In the genomic region with DNA sequence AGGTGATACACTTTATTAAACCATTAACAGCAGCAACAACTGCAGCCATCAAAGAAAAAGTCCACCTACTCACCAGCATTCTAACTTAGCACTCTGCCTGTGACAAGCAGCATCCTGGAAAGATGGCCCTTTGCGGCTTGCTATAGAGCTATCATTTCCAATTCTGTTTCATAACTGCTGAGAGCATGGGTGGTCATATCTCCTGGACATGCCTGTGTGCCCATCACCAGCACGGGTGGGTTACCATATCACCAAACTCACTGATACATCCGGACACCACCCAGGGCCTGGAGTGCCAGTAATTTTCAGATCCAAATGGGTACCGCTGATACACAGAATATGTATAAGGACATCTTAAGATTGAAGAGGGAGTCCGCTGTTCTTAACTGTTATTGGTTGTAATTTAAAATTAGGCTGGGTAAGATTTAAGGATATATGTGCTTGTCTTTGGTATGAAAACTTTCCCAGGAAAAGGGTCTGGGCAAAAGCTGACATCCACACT, we compare ENCODE assay signal across 8 mouse cellular contexts. TPM values are rescaled to one million over a fixed set of nuclear protein-coding genes. Genes with fewer than 3 reads are reported as not detected.
DNase-seq lines count a peak whose midpoint lies in the region; ATAC-seq and TF ChIP-seq lines count a peak whose summit lies in the region.

No protein-coding gene starts in this region.

- no peaks in the 10 kb centered on the region for H3K36me3 ChIP-seq in heart, embryonic 15.5 days
- no peaks in the 10 kb centered on the region for H3K36me3 ChIP-seq in heart, embryonic 10.5 days
- H3K36me3 ChIP-seq in forebrain, embryonic 15.5 days, result no peaks in the 10 kb centered on the region
- H3K36me3 ChIP-seq in liver, embryonic 11.5 days (ENCODE audit: control insufficient read depth, insufficient read depth, low read length), result no peaks in the 10 kb centered on the region
- H3K36me3 ChIP-seq in heart, adult 2 months (ENCODE audit: control insufficient read depth, insufficient read depth, low read length), result no peaks in the 10 kb centered on the region

- no peaks in the 10 kb centered on the region for H3K27me3 ChIP-seq in heart, embryonic 15.5 days
- no peaks in the 10 kb centered on the region for H3K27me3 ChIP-seq in heart, embryonic 10.5 days (ENCODE audit: insufficient read depth, poor library complexity, severe bottlenecking)
- H3K27me3 ChIP-seq in forebrain, embryonic 15.5 days, result no peaks in the 10 kb centered on the region
- no peaks in the 10 kb centered on the region for H3K27me3 ChIP-seq in liver, embryonic 11.5 days (replicated peaks; ENCODE audit: control insufficient read depth, insufficient read depth, low read length)
- no peaks in the 10 kb centered on the region for H3K27me3 ChIP-seq in heart, adult 2 months (ENCODE audit: control insufficient read depth, insufficient read depth, low read length)

- no peak for ATAC-seq in heart, embryonic 15.5 days (replicated peaks; ENCODE audit: insufficient number of reproducible peaks, insufficient read depth, low FRiP score, low read depth)
- no peak for ATAC-seq in forebrain, embryonic 15.5 days (replicated peaks)
- ATAC-seq in liver, embryonic 11.5 days (replicated peaks; ENCODE audit: low FRiP score), result no peak

- DNase-seq in heart, embryonic 10.5 days (ENCODE audit: low spot score), result no peak
- DNase-seq in liver, embryonic 11.5 days (ENCODE audit: low spot score), result no peak
- no peak for DNase-seq in T-cell, adult 2 months (ENCODE audit: low spot score)
- DNase-seq in gastrocnemius, postnatal 4 days (ENCODE audit: low spot score in 2 of 2), result no peak
- DNase-seq in heart, adult 2 months, result no peak

- no peak overlapping the region for H3K9ac ChIP-seq in heart, embryonic 15.5 days
- H3K9ac ChIP-seq in forebrain, embryonic 15.5 days (replicated peaks), result peak overlapping the region; percentile 82
- no peak overlapping the region for H3K9ac ChIP-seq in liver, embryonic 11.5 days (ENCODE audit: low read depth, low read length)
- H3K9ac ChIP-seq in heart, adult 2 months (ENCODE audit: low read depth, low read length), result no peak overlapping the region

- H3K4me2 ChIP-seq in heart, embryonic 15.5 days, result peak overlapping the region; percentile 72
- H3K4me2 ChIP-seq in forebrain, embryonic 15.5 days (replicated peaks), result peak overlapping the region; percentile 62
- peak overlapping the region; percentile 45 for H3K4me2 ChIP-seq in liver, embryonic 11.5 days

- no peak for TF ChIP-seq CTCF in heart, adult 2 months (IDR thresholded peaks at IDR 0.05)

- intact Hi-C loops in heart, adult 2 months (cut with DNase I), result no loop called here

- H3K9me3 ChIP-seq in heart, embryonic 15.5 days (replicated peaks), result no peaks in the 10 kb centered on the region
- H3K9me3 ChIP-seq in heart, embryonic 10.5 days, result no peaks in the 10 kb centered on the region
- no peaks in the 10 kb centered on the region for H3K9me3 ChIP-seq in forebrain, embryonic 15.5 days
- no peaks in the 10 kb centered on the region for H3K9me3 ChIP-seq in liver, embryonic 11.5 days (ENCODE audit: control insufficient read depth, low read length)

- no peak for TF ChIP-seq EP300 in heart, adult 2 months (IDR thresholded peaks at IDR 0.05; ENCODE audit: insufficient read depth, low read depth, low read length)

- peaks cover 15% of the 10 kb centered on the region for H3K4me1 ChIP-seq in heart, embryonic 15.5 days (replicated peaks)
- H3K4me1 ChIP-seq in heart, embryonic 10.5 days, result no peaks in the 10 kb centered on the region
- H3K4me1 ChIP-seq in brown adipose tissue, adult 24 weeks (ENCODE audit: control insufficient read depth, insufficient read depth, insufficient read length, low read length), result peaks cover 3% of the 10 kb centered on the region; the same call in 1 of the 2 replicates
- peaks cover 21% of the 10 kb centered on the region for H3K4me1 ChIP-seq in forebrain, embryonic 15.5 days
- H3K4me1 ChIP-seq in liver, embryonic 11.5 days (replicated peaks; ENCODE audit: control insufficient read depth, insufficient read depth, low read length), result no peaks in the 10 kb centered on the region
- peaks cover 1% of the 10 kb centered on the region; the same call in 1 of the 2 replicates for H3K4me1 ChIP-seq in heart, adult 2 months (ENCODE audit: control insufficient read depth, insufficient read depth, low read length)

- no peaks in the 10 kb centered on the region for H3K79me2 ChIP-seq in heart, adult 2 months (replicated peaks; ENCODE audit: control insufficient read depth, insufficient read depth, low read length)

- WGBS in heart, embryonic 15.5 days, result 86% methylated on average over 5 of the region's 5 CpGs
- 86% methylated on average over 5 of the region's 5 CpGs for WGBS in heart, embryonic 10.5 days
- WGBS in forebrain, embryonic 15.5 days, result 79% methylated on average over 5 of the region's 5 CpGs
- WGBS in liver, embryonic 11.5 days, result 86% methylated on average over 5 of the region's 5 CpGs
- 86% methylated on average over 5 of the region's 5 CpGs for WGBS in heart, adult 2 months

- no peak overlapping the region for H3K27ac ChIP-seq in heart, embryonic 15.5 days
- H3K27ac ChIP-seq in heart, embryonic 10.5 days, result no peak overlapping the region
- no peak overlapping the region for H3K27ac ChIP-seq in brown adipose tissue, adult 24 weeks (replicated peaks; ENCODE audit: low read depth, low read length)
- peak overlapping the region; percentile 90 for H3K27ac ChIP-seq in forebrain, embryonic 15.5 days (replicated peaks)
- no peak overlapping the region for H3K27ac ChIP-seq in liver, embryonic 11.5 days (ENCODE audit: low read depth, low read length)
- no peak overlapping the region for H3K27ac ChIP-seq in heart, adult 2 months

- TF ChIP-seq POLR2A in heart, adult 2 months (IDR thresholded peaks at IDR 0.05; ENCODE audit: insufficient read depth, low read depth, low read length), result no peak

- peak overlapping the region; percentile 49; the same call in 1 of the 2 replicates for H3K4me3 ChIP-seq in heart, embryonic 15.5 days
- H3K4me3 ChIP-seq in heart, embryonic 10.5 days, result no peak overlapping the region
- H3K4me3 ChIP-seq in brown adipose tissue, adult 24 weeks (ENCODE audit: insufficient read depth, low read depth, low read length), result peak overlapping the region; percentile 43; the same call in 1 of the 2 replicates
- peak overlapping the region; percentile 55 for H3K4me3 ChIP-seq in forebrain, embryonic 15.5 days
- no peak overlapping the region for H3K4me3 ChIP-seq in liver, embryonic 11.5 days (ENCODE audit: low read depth, low read length)
- no peak overlapping the region for H3K4me3 ChIP-seq in heart, adult 2 months

RNA-seq across cellular contexts. Expression of a gene that starts 3.1 kb away (rescaled TPM):
- polyA plus RNA-seq in heart, embryonic 15.5 days (2015; fragmentation: Nextera tagmentation; extraction: Ambion mirVana), result 3.2 and 4.3 TPM in 2 replicates
- polyA plus RNA-seq in heart, embryonic 10.5 days (2016; fragmentation: Nextera tagmentation; extraction: Ambion mirVana), result 3.8 and 4.2 TPM in 2 replicates
- polyA plus RNA-seq in brown adipose tissue, adult 24 weeks (2012; ENCODE audit: insufficient read depth, insufficient read length, missing spikeins), result not detected in 2 replicates
- polyA plus RNA-seq in forebrain, embryonic 15.5 days (2015; fragmentation: Nextera tagmentation; extraction: Ambion mirVana), result 73.4 and 76.1 TPM in 2 replicates
- polyA plus RNA-seq in liver, embryonic 11.5 days (2014; fragmentation: Nextera tagmentation; extraction: Ambion mirVana), result 6.0 and 7.3 TPM in 2 replicates
- total RNA-seq in gastrocnemius, postnatal 4 days (2021), result 1 to 10 TPM; 1.4 to 1.9 TPM
- total RNA-seq in heart, adult 2 months (2021), result under 1 TPM; 0.10 to 0.57 TPM
- polyA plus RNA-seq in heart, adult 2 months (2012; rRNA removed), result 0.16 and 0.26 TPM in 2 replicates

Comparison
In these comparisons a context has a peak if more than half of its experiments do, and no peak if none do; other contexts are left out.
1. H3K4me3 ChIP-seq: peak in heart, embryonic 15.5 days (single experiment), brown adipose tissue, adult 24 weeks (single experiment) and forebrain, embryonic 15.5 days (single experiment); none in heart, embryonic 10.5 days (single experiment), liver, embryonic 11.5 days (single experiment) and heart, adult 2 months (single experiment).
2. Peak in every context shown above with its lines, with median percentiles within 50 percentile points of each other: H3K4me2 ChIP-seq.